Mouse (Mus musculus): ENCODE measurements at regions not wholly inside any gene's neighbourhood (a gene's known extent, or its start where the extent isn't known, plus 50 kb on each side); places are given as distances from the start of the nearest gene placed in this dataset.

DNA sequence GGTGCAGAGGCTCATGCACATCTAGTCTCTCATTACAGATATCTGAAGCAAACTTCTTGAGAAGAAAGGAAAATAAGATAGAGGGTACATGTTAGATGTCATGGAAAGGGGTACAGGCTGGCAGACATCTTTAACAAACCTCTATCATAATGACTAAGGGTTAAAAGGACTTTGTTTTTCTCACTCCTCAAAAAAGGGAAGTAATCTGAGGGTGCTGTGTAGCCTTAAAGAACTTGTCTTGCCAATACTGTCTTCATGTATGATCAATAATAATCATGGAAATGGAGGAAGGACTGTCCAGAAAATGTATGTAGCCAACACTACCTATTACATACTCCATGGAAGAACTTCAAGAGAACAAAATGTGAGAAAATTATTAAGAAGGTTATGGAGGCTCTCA, 400.0 kb upstream of the Mmadhc start:
- no peak for TF ChIP-seq EP300 (IDR thresholded peaks at IDR 0.05; ENCODE audit: low read depth)
- TF ChIP-seq CTCF (IDR thresholded peaks at IDR 0.05; ENCODE audit: low read depth): no peak

Data from liver, postnatal 0 days (tissue).